Mouse (Mus musculus) CD4-positive, CD25-positive, alpha-beta regulatory T cell, adult 2 months (primary cell): ENCODE data around the gene Nt5e.

ENCODE experiments used
- DNase-seq: peaks from one replicate; pipeline ENCODE4 v3.0.0-alpha.2; 2012; ENCODE audit warnings: low read depth, low spot score

Gene Nt5e

GRCm38 (mm10) chr9:88344424-88344823 is 17.4 kb downstream of the Nt5e start:
- no peak for DNase-seq

GRCm38 (mm10) chr9:88346857-88347256 is 19.9 kb downstream of the Nt5e start:
- DNase-seq = no peak

GRCm38 (mm10) chr9:88348623-88349022 is 21.6 kb downstream of the Nt5e start:
- no peak for DNase-seq

GRCm38 (mm10) chr9:88350317-88350716 is 23.3 kb downstream of the Nt5e start:
- DNase-seq = no peak

- DNase-seq = no peak
These were observed 24.2 kb downstream of the Nt5e start for GRCm38 (mm10) chr9:88351163-88351562.

GRCm38 (mm10) chr9:88352741-88353140 is 25.7 kb downstream of the Nt5e start:
- no peak for DNase-seq

GRCm38 (mm10) chr9:88353459-88353858 is 26.5 kb downstream of the Nt5e start:
- DNase-seq = no peak

GRCm38 (mm10) chr9:88357173-88357572 is 30.2 kb downstream of the Nt5e start:
- peak; percentile 60 for DNase-seq

GRCm38 (mm10) chr9:88359140-88359539 is 32.1 kb downstream of the Nt5e start:
- DNase-seq = no peak

GRCm38 (mm10) chr9:88361211-88361909 is 34.4 kb downstream of the Nt5e start:
- no peak for DNase-seq

GRCm38 (mm10) chr9:88362055-88362850 is 35.3 kb downstream of the Nt5e start:
- peak; percentile 40 for DNase-seq

GRCm38 (mm10) chr9:88363102-88363501 is 36.1 kb downstream of the Nt5e start:
- no peak for DNase-seq

GRCm38 (mm10) chr9:88366308-88366707 is 39.3 kb downstream of the Nt5e start:
- peak; percentile 58 for DNase-seq

GRCm38 (mm10) chr9:88366819-88367218 is 39.8 kb downstream of the Nt5e start:
- DNase-seq = no peak

GRCm38 (mm10) chr9:88367322-88367721 is 40.3 kb downstream of the Nt5e start:
- no peak for DNase-seq

- DNase-seq = no peak
These were observed 40.8 kb downstream of the Nt5e start for GRCm38 (mm10) chr9:88367751-88368150.

GRCm38 (mm10) chr9:88368476-88368875 is 41.5 kb downstream of the Nt5e start:
- no peak for DNase-seq

- DNase-seq = no peak
These were observed 42.7 kb downstream of the Nt5e start for GRCm38 (mm10) chr9:88369666-88370065.

GRCm38 (mm10) chr9:88371201-88371600 is 44.2 kb downstream of the Nt5e start:
- DNase-seq = no peak

GRCm38 (mm10) chr9:88373001-88373400 is 46.0 kb downstream of the Nt5e start:
- no peak for DNase-seq

- no peak for DNase-seq
These were observed 50.5 kb downstream of the Nt5e start for GRCm38 (mm10) chr9:88377483-88377882.

- no peak for DNase-seq
These were observed 52.1 kb downstream of the Nt5e start for GRCm38 (mm10) chr9:88379057-88379456.

GRCm38 (mm10) chr9:88380076-88380475 is 53.1 kb downstream of the Nt5e start:
- DNase-seq = peak; percentile 82
